Mouse (Mus musculus) liver, adult 2 months (tissue): ENCODE data around the gene Mthfd2l. TPM values are rescaled to one million over a fixed set of nuclear protein-coding genes. Genes with fewer than 3 reads are reported as not detected.

ENCODE experiments used
- DNase-seq: peaks from one replicate; pipeline ENCODE4 v3.0.0-alpha.2; 2011; ENCODE audit warnings: low read depth, low spot score; ENCODE audit errors: extremely low read depth
- H3K27ac ChIP-seq: fragments of 200-500 bp; replicated peaks from 2 replicates; pipeline ENCODE4 v1.5.1; 2012; ENCODE audit warnings: low read depth, mild to moderate bottlenecking, control low read depth, inconsistent platforms, low read length; ENCODE audit not compliant: insufficient read depth
- H3K27me3 ChIP-seq: fragments of 200-500 bp; 2 replicates; pipeline ENCODE4 v1.6.1; 2012; ENCODE audit warnings: mild to moderate bottlenecking, moderate library complexity, low read length, inconsistent platforms; ENCODE audit not compliant: control insufficient read depth, insufficient read depth
- H3K36me3 ChIP-seq: fragments of 200-500 bp; 2 replicates; pipeline ENCODE4 v1.6.1; 2012; ENCODE audit warnings: low read length, inconsistent platforms; ENCODE audit not compliant: control insufficient read depth, insufficient read depth
- H3K4me1 ChIP-seq: fragments of 200-500 bp; 2 replicates; pipeline ENCODE4 v1.6.1; 2011; ENCODE audit warnings: low read length; ENCODE audit not compliant: control insufficient read depth, insufficient read depth
- H3K4me3 ChIP-seq: fragments of 200-500 bp; 2 replicates; pipeline ENCODE4 v1.5.1; 2011; ENCODE audit warnings: low read depth, mild to moderate bottlenecking, control low read depth, low read length, moderate library complexity; ENCODE audit not compliant: insufficient read depth
- H3K79me2 ChIP-seq: fragments of 200-500 bp; 2 replicates; pipeline ENCODE4 v1.6.1; 2012; ENCODE audit warnings: inconsistent platforms, mild to moderate bottlenecking, low read length, moderate library complexity; ENCODE audit not compliant: control insufficient read depth, insufficient read depth
- H3K9ac ChIP-seq: fragments of 200-500 bp; 2 replicates; pipeline ENCODE4 v1.6.1; 2012; ENCODE audit warnings: low read depth, mild to moderate bottlenecking, control low read depth, inconsistent platforms, low read length
- CTCF ChIP-seq: fragments of 200-500 bp; IDR thresholded peaks from 2 replicates; pipeline ENCODE4 v1.5.1; 2011; ENCODE audit warnings: low read depth, low read length, control low read depth
- POLR2A ChIP-seq: fragments of 200-500 bp; IDR thresholded peaks from 2 replicates; pipeline ENCODE4 v1.6.1; 2011; ENCODE audit warnings: low read length, control low read depth; ENCODE audit not compliant: insufficient read depth; ENCODE audit errors: extremely low read depth
- WGBS: fragments of 180-500 bp; shearing (Covaris S2); methylation state at CpG from one replicate; pipeline ENCODE4 v1.1.7; 2018; 5-methylcytosine and 5-hydroxymethylcytosine counted together
- polyA plus RNA-seq: library from polyadenylated mRNA; depleted of rRNA; stranded (reverse); fragments of >200 nt; gene quantifications from 2 replicates; pipeline ENCODE4 v1.2.3, GENCODE M21; 2012
- total RNA-seq: library from RNA; depleted of rRNA; stranded (reverse); fragments of >200 nt; gene quantifications from 2 replicates; pipeline ENCODE4 v1.2.3, GENCODE M21; 2014

The Mthfd2l gene
- total and polyA plus RNA-seq, 2 experiments: 6.4 to 7.8 TPM

DNA sequence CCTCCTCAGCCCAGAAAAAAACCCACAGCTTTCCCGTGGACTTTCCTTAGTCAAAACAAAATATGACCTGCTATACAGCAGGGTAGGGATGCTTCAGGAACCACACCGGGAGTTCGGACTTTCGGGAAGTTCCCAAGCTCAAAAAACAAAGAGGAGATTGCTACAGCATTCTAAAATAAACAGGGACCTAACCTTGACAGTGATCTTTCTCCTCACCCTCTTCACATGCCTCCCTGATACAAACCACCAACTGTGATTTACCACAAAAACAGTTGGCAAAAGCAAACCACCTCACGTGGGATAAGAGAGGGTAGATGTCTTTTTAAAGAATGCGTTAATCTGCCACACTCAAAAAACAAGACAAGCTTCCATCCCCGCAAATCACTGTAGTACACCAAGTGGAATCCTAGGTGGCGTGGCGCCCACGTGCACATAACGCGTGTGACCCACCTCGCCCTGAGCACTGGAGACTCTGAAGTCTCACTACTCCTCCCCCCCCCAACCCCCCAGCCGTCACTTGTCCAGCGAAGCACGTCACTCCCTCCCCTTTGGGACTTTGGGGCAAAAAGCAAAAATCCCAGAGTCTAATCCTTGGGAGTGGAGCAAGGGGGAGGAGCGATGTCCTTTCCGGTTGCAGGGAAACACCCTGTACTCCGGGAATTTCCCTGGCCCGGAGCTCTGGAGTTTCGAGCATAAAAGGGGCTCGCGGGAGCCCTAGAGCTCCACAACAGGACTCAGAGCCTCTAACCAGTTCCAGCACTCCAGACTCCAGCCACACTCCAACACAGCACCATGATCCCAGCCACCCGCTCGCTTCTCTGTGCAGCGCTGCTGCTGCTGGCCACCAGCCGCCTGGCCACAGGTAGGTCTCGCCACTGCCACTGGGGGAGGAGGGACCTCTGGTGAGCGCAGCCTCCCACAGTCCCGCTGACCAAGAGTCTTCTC, 40.1 kb upstream of the Mthfd2l start, which contains the start of gene Cxcl1:
Gene Cxcl1 (plus strand): TSS at position 723 of the 945 bp plus-strand sequence.
- H3K4me3 ChIP-seq: peak within 1 kb of the TSS; percentile 75
- DNase-seq: peak; percentile 92
- no peaks in the 10 kb centered on the region for H3K79me2 ChIP-seq
- WGBS: 2% methylated on average over 30 of the region's 30 CpGs
- peaks cover 3% of the 10 kb centered on the region; the same call in 1 of the 2 replicates for H3K36me3 ChIP-seq
- peak within 1 kb of the TSS; percentile 79 for H3K9ac ChIP-seq
- H3K27ac ChIP-seq: peak within 1 kb of the TSS; percentile 84
- no peaks in the 10 kb centered on the region for H3K27me3 ChIP-seq
- TF ChIP-seq POLR2A: peak; percentile 64; the same call in 1 of the 2 replicates
- TF ChIP-seq CTCF: peak; percentile 48
- H3K4me1 ChIP-seq: peaks cover 4% of the 10 kb centered on the region; the same call in 1 of the 2 replicates

GRCm38 (mm10) chr5:90891464-90891813, 39.5 kb upstream of the Mthfd2l start:
- peaks cover 4% of the 10 kb centered on the region; the same call in 1 of the 2 replicates for H3K4me1 ChIP-seq
- H3K4me3 ChIP-seq: peak overlapping the region; percentile 75
- H3K79me2 ChIP-seq: no peaks in the 10 kb centered on the region
- peak overlapping the region; percentile 84 for H3K27ac ChIP-seq
- peaks cover 3% of the 10 kb centered on the region; the same call in 1 of the 2 replicates for H3K36me3 ChIP-seq
- H3K9ac ChIP-seq: peak overlapping the region; percentile 79
- no peaks in the 10 kb centered on the region for H3K27me3 ChIP-seq
- WGBS: 8% methylated on average over 10 of the region's 10 CpGs
- TF ChIP-seq POLR2A: no peak; the same call in 1 of the 2 replicates
- no peak for TF ChIP-seq CTCF
- DNase-seq: no peak

- no peaks in the 10 kb centered on the region for H3K79me2 ChIP-seq
- H3K36me3 ChIP-seq: peaks cover 3% of the 10 kb centered on the region; the same call in 1 of the 2 replicates
- no peaks in the 10 kb centered on the region for H3K27me3 ChIP-seq
- peak; percentile 36 for DNase-seq
- no peak overlapping the region for H3K4me3 ChIP-seq
- peaks cover 2% of the 10 kb centered on the region; the same call in 1 of the 2 replicates for H3K4me1 ChIP-seq
- H3K9ac ChIP-seq: no peak overlapping the region
- WGBS: 63% methylated on average over 8 of the region's 8 CpGs
- no peak overlapping the region for H3K27ac ChIP-seq
- TF ChIP-seq CTCF (no peak), POLR2A (no peak)
These were observed 36.7 kb upstream of the Mthfd2l start for GRCm38 (mm10) chr5:90894231-90894630.

- Histone ChIP-seq H3K4me1 (peaks cover 8% of the 10 kb centered on the region), H3K27me3 (no peaks in the 10 kb centered on the region), H3K27ac (no peak overlapping the region), H3K4me3 (no peak overlapping the region), H3K9ac (no peak overlapping the region), H3K79me2 (no peaks in the 10 kb centered on the region), H3K36me3 (peaks cover 3% of the 10 kb centered on the region; the same call in 1 of the 2 replicates)
- 77% methylated on average over 3 of the region's 3 CpGs for WGBS
- no peak for TF ChIP-seq CTCF
- no peak for TF ChIP-seq POLR2A
- no peak for DNase-seq
These were observed 33.5 kb upstream of the Mthfd2l start for GRCm38 (mm10) chr5:90897429-90897828.

- 53% methylated on average over 5 of the region's 5 CpGs for WGBS
- Histone ChIP-seq H3K27me3 (peaks cover 2% of the 10 kb centered on the region; the same call in 1 of the 2 replicates), H3K4me1 (peaks cover 10% of the 10 kb centered on the region), H3K36me3 (no peaks in the 10 kb centered on the region), H3K4me3 (no peak overlapping the region), H3K79me2 (no peaks in the 10 kb centered on the region), H3K9ac (no peak overlapping the region), H3K27ac (peak overlapping the region; percentile 68)
- TF ChIP-seq POLR2A: no peak
- TF ChIP-seq CTCF: no peak
- DNase-seq: peak; percentile 82
These were observed 31.6 kb upstream of the Mthfd2l start for GRCm38 (mm10) chr5:90899308-90899707.
